Mouse (Mus musculus) heart, embryonic 12.5 days (tissue): ENCODE measurements around the gene Ttc13. TPM values are rescaled to one million over a fixed set of nuclear protein-coding genes. Genes with fewer than 3 reads are reported as not detected.
A peak's percentile ranks its signal among the peaks of the same experiment; 100 is the strongest.

Experiments
- ATAC-seq: fragments of 200-750 bp; cut with Nextera tagmentation; 2 replicates; pipeline ENCODE4 v1.8.0; 2017; ENCODE audit warnings: moderate TSS enrichment, moderate library complexity; ENCODE audit not compliant: insufficient number of reproducible peaks, low FRiP score
- H3K27ac ChIP-seq: fragments of 300-500 bp; sonication (generic); 2 replicates; pipeline ENCODE4 v1.5.1; 2016; ENCODE audit warnings: mild to moderate bottlenecking, moderate library complexity; ENCODE audit not compliant: poor library complexity, severe bottlenecking
- H3K27me3 ChIP-seq: fragments of 300-500 bp; sonication (generic); replicated peaks from 2 replicates; pipeline ENCODE4 v1.6.1; 2016; ENCODE audit warnings: mild to moderate bottlenecking, moderate library complexity
- H3K36me3 ChIP-seq: fragments of 300-500 bp; sonication (generic); 2 replicates; pipeline ENCODE4 v1.6.1; 2016; ENCODE audit warnings: mild to moderate bottlenecking, moderate library complexity
- H3K4me1 ChIP-seq: fragments of 300-500 bp; sonication (generic); replicated peaks from 2 replicates; pipeline ENCODE4 v1.6.1; 2016; ENCODE audit warnings: mild to moderate bottlenecking
- H3K4me2 ChIP-seq: fragments of 300-500 bp; sonication (generic); 2 replicates; pipeline ENCODE4 v1.6.1; 2016; ENCODE audit warnings: mild to moderate bottlenecking, moderate library complexity
- H3K4me3 ChIP-seq: fragments of 300-500 bp; sonication (generic); 2 replicates; pipeline ENCODE4 v1.5.1; 2016; ENCODE audit warnings: mild to moderate bottlenecking
- H3K9ac ChIP-seq: fragments of 300-500 bp; sonication (generic); 2 replicates; pipeline ENCODE4 v1.6.1; 2016; ENCODE audit warnings: mild to moderate bottlenecking, moderate library complexity
- H3K9me3 ChIP-seq: fragments of 300-500 bp; sonication (generic); replicated peaks from 2 replicates; pipeline ENCODE4 v1.6.1; 2016; ENCODE audit warnings: mild to moderate bottlenecking, moderate library complexity
- WGBS: fragments of 180-500 bp; shearing (Covaris S2); methylation state at CpG from one replicate; pipeline ENCODE4 v1.1.7; 2016; 5-methylcytosine and 5-hydroxymethylcytosine counted together
- polyA plus RNA-seq: library from polyadenylated mRNA; unstranded; fragments of >200 nt; fragmentation: Nextera tagmentation; extraction: Ambion mirVana; gene quantifications from 2 replicates; pipeline ENCODE4 v1.2.1, GENCODE M21; 2016

The Ttc13 gene
- polyA plus RNA-seq, 1 experiment from 2014 or later: 42.8 TPM

DNA sequence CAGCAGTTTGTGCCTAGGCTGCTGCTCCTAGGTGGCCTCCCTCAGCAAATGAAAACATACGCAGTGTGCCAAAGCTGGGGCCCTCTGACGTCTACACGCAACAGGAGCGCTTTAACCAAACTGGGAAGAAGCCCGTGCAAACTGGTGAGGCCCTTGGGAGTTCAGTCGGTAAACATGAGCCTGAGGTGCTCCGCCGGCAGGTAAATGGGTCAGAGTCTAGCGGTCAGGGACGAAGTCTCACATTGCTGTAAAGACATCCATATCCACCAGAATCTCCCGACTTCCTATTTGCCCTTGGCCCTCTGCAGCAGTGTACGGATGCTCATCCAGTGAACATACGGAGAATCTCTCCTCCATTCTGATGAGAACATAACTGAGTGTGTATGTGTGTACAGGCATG, 24.9 kb upstream of the Ttc13 start:
- Histone ChIP-seq H3K9ac (no peak overlapping the region), H3K27ac (no peak overlapping the region), H3K4me1 (peaks cover 21% of the 10 kb centered on the region), H3K4me2 (no peak overlapping the region), H3K9me3 (no peaks in the 10 kb centered on the region), H3K4me3 (no peak overlapping the region), H3K27me3 (peaks cover 22% of the 10 kb centered on the region), H3K36me3 (no peaks in the 10 kb centered on the region)
- ATAC-seq: no peak
- 69% methylated on average over 13 of the region's 13 CpGs for WGBS

DNA sequence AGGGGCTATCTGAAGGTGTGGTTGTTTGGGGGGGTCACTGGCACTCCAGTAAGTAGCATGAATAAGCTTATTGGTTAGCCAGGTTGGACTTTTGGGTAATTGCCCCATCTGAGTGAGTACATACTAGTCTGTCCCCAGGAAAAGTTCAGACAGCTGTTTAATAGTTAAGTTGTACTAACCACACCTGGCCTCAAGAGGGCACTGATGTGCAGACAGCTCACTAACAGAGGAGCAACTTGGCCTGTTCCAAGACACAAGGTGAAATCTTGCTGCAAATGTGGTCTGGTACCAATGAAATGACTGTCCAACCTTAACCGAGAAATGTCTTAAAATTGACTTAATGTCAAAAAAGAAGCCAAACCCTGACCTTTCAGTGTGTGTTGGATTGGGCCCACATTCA, 17.5 kb upstream of the Ttc13 start:
- H3K36me3 ChIP-seq: peaks cover 29% of the 10 kb centered on the region
- ATAC-seq: no peak

DNA sequence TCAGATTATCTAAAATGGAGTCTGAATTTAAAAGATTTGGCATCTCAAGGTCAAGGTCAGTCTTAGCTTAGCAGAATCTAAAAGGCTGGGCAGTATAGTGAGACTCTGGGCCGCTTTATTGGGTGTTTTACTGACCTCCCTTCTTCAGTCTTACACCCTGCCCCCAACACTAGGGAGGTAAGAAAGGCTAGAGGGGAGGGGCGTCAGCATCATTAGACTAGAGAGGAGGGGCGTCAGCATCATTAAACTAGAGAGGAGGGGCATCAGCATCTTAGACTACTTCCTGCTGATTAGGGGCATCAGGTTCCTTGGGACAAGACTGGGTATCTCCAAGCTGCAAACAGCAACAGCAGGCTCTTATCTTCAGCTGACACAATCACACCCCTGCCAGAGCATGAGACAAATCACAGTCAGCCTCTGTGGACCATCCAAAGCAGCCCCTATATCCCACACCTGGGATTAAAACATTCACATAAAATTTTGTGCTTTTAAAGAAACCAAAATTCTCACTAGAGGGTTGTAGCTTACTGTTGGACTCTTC, 13.7 kb upstream of the Ttc13 start:
- Histone ChIP-seq H3K9ac (no peak overlapping the region), H3K9me3 (peaks cover 4% of the 10 kb centered on the region; the same call in 1 of the 2 replicates), H3K4me2 (no peak overlapping the region), H3K4me3 (no peak overlapping the region), H3K36me3 (peaks cover 56% of the 10 kb centered on the region), H3K27ac (no peak overlapping the region), H3K4me1 (peaks cover 8% of the 10 kb centered on the region; the same call in 1 of the 2 replicates), H3K27me3 (no peaks in the 10 kb centered on the region)
- no peak for ATAC-seq
- WGBS: 69% methylated on average over 3 of the region's 3 CpGs

More for the DNA sequence above, 17.5 kb upstream of the Ttc13 start:
- Histone ChIP-seq H3K4me2 (no peak overlapping the region), H3K4me1 (peaks cover 13% of the 10 kb centered on the region; the same call in 1 of the 2 replicates), H3K27ac (no peak overlapping the region), H3K27me3 (no peaks in the 10 kb centered on the region), H3K9ac (no peak overlapping the region), H3K4me3 (no peak overlapping the region), H3K9me3 (peaks cover 4% of the 10 kb centered on the region; the same call in 1 of the 2 replicates)
- WGBS: 79% methylated on average over 1 of the region's 1 CpGs

DNA sequence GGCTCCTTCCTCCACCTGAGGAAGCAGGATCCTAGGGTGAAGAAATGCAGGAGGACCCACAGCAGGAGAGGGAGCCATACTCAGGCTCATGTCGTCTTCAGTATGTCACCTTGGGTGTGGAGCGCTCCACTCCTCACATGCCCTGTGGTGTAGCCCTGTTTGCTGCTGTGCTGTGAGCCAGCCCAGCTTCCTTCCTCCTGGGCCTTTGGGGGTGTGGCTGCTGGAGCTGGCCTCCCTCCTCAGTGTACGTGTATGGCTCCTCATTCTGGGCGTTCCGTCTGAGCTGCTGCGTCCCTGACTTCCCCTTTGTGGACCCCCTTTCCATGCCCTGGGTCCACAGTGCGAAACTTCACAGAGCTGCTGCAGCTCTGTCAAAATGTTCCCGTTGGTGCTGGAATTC, 11.0 kb upstream of the Ttc13 start:
- Histone ChIP-seq H3K27me3 (no peaks in the 10 kb centered on the region), H3K9ac (no peak overlapping the region), H3K4me1 (peaks cover 5% of the 10 kb centered on the region; the same call in 1 of the 2 replicates), H3K4me3 (no peak overlapping the region), H3K9me3 (peaks cover 4% of the 10 kb centered on the region; the same call in 1 of the 2 replicates), H3K4me2 (no peak overlapping the region), H3K27ac (no peak overlapping the region), H3K36me3 (peaks cover 79% of the 10 kb centered on the region)
- 88% methylated on average over 8 of the region's 8 CpGs for WGBS
- ATAC-seq: no peak

DNA sequence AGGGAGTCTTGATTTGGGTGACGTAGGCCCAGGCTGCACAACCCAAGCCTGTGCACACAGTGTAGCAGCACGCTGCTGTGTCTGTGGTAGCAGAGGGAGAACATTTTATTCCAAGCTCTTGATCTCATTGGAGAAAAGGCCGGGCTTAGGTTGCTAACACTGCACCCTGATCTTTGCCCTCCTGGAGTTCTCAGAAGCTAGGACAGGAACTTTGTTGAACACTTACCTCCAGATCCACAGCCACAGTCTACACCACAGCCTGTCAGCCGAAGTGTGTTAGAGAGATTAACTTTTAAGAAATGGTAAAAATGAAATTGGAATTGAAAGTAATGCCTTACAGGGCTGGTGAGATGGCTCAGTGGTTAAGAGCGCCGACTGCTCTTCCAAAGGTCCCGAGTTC, 2.5 kb upstream of the Ttc13 start:
- Histone ChIP-seq H3K36me3 (peaks cover 30% of the 10 kb centered on the region), H3K4me2 (no peak overlapping the region), H3K4me1 (peaks cover 23% of the 10 kb centered on the region), H3K9ac (no peak overlapping the region), H3K27ac (no peak overlapping the region), H3K9me3 (no peaks in the 10 kb centered on the region), H3K4me3 (no peak overlapping the region), H3K27me3 (no peaks in the 10 kb centered on the region)
- no peak for ATAC-seq
- WGBS: 93% methylated on average over 7 of the region's 7 CpGs

DNA sequence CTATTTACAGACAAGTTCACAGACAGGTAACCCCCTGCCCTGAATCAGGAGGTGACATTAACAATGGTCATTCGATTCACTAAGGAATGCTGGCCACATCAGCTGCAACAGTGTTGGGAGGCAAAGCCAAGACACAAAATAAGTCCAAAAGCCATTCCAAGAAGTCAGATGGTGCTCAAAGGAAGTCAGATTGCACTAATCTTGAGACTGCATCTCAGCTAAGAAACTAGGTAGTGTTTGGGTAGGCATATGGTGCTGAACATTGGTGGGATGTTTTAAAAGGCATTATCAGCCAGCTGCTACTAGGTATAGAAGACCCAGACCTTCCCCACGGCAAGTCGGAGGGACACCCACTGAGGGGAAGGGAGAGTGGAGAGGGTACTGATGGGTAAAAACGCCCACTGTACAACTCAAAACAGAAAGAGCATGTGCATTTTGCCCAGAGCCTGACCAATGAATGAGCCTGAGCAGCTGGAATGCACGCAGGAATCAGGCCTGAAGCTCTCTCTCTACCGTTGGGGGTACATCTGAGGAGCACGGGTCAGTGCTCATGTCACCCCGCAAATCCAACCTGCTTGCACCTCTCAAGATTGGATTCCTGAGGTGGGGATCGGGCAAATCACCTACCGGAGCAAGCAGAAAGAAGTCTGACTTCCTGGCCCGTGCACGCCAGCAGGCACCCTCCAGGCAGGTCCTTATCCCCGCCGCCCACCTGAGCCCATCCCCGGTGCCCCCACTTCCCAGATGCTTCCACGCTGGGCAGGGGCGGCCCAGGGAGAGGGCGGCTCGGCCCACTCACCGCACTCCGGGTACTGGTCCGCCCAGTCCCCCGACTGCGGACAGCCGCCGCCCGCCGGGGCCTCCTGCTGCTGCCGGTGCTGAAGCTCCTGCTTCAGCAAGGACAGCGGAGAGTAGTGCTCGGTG, 583 bp downstream of the Ttc13 start:
- Histone ChIP-seq H3K4me3 (peak overlapping the region; percentile 92), H3K27ac (no peak overlapping the region), H3K9ac (peak overlapping the region; percentile 92), H3K27me3 (no peaks in the 10 kb centered on the region), H3K36me3 (peaks cover 9% of the 10 kb centered on the region), H3K9me3 (no peaks in the 10 kb centered on the region), H3K4me1 (peaks cover 25% of the 10 kb centered on the region), H3K4me2 (peak overlapping the region; percentile 94)
- 2% methylated on average over 31 of the region's 31 CpGs for WGBS
- peak; percentile 0; the same call in 1 of the 2 replicates for ATAC-seq

DNA sequence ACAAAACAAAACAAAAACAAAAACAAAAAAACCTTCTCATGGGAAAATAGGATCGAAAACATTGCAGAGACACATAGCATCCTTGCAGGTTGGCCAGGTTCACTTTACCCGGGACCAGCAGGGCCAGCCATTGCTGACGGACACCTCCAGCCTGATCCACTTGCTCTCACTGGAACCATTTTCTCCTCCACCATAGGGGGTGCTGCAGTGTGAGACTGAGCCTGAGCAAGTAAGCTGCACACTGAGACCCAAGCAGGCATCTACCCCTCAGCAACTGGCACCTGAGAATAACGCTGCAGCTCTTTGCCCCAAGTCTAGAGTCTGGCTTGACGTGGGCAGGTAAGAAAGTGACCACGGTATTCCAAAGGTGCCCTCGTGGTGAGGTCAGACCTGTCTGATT, 1.6 kb downstream of the Ttc13 start:
- Histone ChIP-seq H3K4me3 (no peak overlapping the region), H3K4me1 (peaks cover 27% of the 10 kb centered on the region), H3K4me2 (no peak overlapping the region), H3K9ac (peak overlapping the region; percentile 1; the same call in 1 of the 2 replicates), H3K27me3 (no peaks in the 10 kb centered on the region), H3K27ac (no peak overlapping the region), H3K9me3 (no peaks in the 10 kb centered on the region), H3K36me3 (peaks cover 4% of the 10 kb centered on the region; the same call in 1 of the 2 replicates)
- no peak for ATAC-seq
- WGBS: 76% methylated on average over 7 of the region's 7 CpGs

DNA sequence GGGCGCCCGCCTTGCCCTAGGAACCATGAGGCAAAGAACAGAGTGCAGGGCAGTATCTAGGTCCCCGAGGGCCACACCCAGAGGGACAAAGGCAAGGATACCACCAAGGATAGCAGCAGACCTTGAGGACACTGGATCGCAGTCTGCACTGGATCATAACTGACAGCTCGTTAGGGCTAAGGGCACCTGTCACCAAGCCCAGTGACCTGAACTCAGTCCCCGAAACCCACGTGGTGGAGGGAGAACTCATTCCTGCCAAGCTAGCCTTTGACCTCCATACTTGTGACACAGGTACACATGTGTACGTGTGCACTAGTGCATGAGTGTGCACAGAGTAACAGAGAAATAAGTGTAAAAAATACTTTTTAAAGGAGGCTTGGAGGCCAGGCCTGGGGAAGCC, 6.0 kb downstream of the Ttc13 start:
- Histone ChIP-seq H3K9ac (no peak overlapping the region), H3K9me3 (no peaks in the 10 kb centered on the region), H3K27me3 (no peaks in the 10 kb centered on the region), H3K27ac (no peak overlapping the region), H3K4me1 (peaks cover 10% of the 10 kb centered on the region), H3K4me2 (no peak overlapping the region), H3K36me3 (peaks cover 34% of the 10 kb centered on the region), H3K4me3 (no peak overlapping the region)
- WGBS: 76% methylated on average over 8 of the region's 8 CpGs
- no peak for ATAC-seq

DNA sequence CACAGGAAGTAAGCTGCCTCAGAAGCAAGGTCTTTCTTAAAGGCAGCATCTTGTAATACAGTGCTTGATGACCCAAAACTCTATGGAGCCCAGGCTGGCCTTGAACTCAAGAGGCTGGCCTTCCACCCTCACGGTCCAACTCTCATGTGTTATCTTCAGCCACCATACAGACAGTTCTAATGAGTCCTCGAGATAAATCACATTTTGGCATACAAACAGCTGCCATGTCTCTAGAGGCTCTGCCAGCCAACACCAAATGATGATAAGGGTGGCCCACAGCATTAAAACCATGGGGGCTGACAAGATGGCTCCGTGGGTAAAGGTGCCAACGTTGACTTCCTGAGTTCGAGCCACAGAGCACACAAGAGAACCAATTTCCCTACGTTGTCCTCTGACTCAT, 8.6 kb downstream of the Ttc13 start:
- no peak overlapping the region for H3K9ac ChIP-seq
- no peaks in the 10 kb centered on the region for H3K27me3 ChIP-seq
- no peak for ATAC-seq
- H3K27ac ChIP-seq: no peak overlapping the region
- WGBS: 82% methylated on average over 6 of the region's 6 CpGs
- no peaks in the 10 kb centered on the region for H3K9me3 ChIP-seq
- no peak overlapping the region for H3K4me2 ChIP-seq
- H3K36me3 ChIP-seq: peaks cover 47% of the 10 kb centered on the region
- H3K4me1 ChIP-seq: 0 out of 2 replicates have a peak, but pooled peaks cover 4% of the 10 kb centered on the region
- no peak overlapping the region for H3K4me3 ChIP-seq

DNA sequence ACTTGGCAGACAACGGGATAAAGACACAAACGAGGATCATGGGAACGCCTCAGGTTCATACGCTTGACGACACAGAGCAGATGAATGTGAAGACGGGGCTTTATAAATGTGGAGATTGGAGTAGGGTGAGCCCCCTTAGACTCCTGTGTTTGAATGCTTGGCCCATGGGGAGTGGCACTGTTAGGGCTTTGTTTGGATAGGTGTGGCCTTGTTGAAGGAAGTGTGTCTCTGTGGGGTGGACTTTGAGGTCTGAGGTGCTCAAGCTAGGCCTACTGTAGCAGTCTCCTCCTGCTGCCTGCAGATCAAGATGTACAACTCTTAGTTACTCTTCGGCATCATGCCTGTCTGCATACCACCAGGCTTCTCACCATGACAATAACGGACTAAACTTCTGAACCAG, 16.0 kb downstream of the Ttc13 start:
- Histone ChIP-seq H3K9ac (no peak overlapping the region), H3K9me3 (no peaks in the 10 kb centered on the region), H3K36me3 (peaks cover 55% of the 10 kb centered on the region), H3K27me3 (no peaks in the 10 kb centered on the region), H3K4me2 (no peak overlapping the region), H3K4me1 (no peaks in the 10 kb centered on the region), H3K27ac (no peak overlapping the region), H3K4me3 (no peak overlapping the region)
- whole genome bisulfite sequencing: 92% methylated on average over 8 of the region's 8 CpGs
- no peak for ATAC-seq

DNA sequence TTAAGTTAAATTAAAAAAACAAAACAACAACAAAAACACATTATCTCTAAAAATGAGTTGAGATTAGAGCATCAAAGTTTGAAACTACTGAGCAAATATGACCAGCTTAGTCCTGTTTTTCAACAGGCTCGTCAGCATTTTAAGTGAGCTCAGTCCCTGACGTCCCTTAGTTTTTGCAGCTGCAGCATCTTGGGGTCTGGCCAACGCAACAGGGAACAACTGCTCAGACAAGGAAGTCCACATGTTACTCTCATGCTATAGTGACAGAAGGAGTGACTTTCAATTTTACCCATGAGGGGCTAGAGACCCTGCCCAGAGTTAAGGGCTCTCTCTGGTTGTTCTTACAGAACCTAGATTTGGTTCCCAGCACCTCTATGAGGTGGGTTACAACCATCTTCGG, 17.4 kb downstream of the Ttc13 start:
- ATAC-seq: no peak
- Histone ChIP-seq H3K4me3 (no peak overlapping the region), H3K4me1 (no peaks in the 10 kb centered on the region), H3K36me3 (peaks cover 58% of the 10 kb centered on the region), H3K9ac (no peak overlapping the region), H3K27me3 (no peaks in the 10 kb centered on the region), H3K9me3 (no peaks in the 10 kb centered on the region), H3K4me2 (no peak overlapping the region), H3K27ac (no peak overlapping the region)
- 79% methylated on average over 4 of the region's 4 CpGs for WGBS
